Mouse (Mus musculus) testis, adult 2 months (tissue): ENCODE results near the gene Il13. TPM values are rescaled to one million over a fixed set of nuclear protein-coding genes. Genes with fewer than 3 reads are reported as not detected.

Source experiments
- H3K27ac ChIP-seq: fragments of 200-500 bp; 2 replicates; pipeline ENCODE4 v1.5.1; 2012; ENCODE audit warnings: low read depth, low read length; ENCODE audit not compliant: control insufficient read depth, insufficient read depth
- H3K27me3 ChIP-seq: fragments of 200-500 bp; 2 replicates; pipeline ENCODE4 v1.6.1; 2012; ENCODE audit warnings: mild to moderate bottlenecking, low read length, moderate library complexity; ENCODE audit not compliant: control insufficient read depth, insufficient read depth
- H3K36me3 ChIP-seq: fragments of 200-500 bp; 2 replicates; pipeline ENCODE4 v1.6.1; 2012; ENCODE audit warnings: mild to moderate bottlenecking, low read length; ENCODE audit not compliant: control insufficient read depth, insufficient read depth
- H3K4me1 ChIP-seq: fragments of 200-500 bp; 2 replicates; pipeline ENCODE4 v1.6.1; 2012; ENCODE audit warnings: low read length; ENCODE audit not compliant: control insufficient read depth, insufficient read depth
- H3K4me3 ChIP-seq: fragments of 200-500 bp; 2 replicates; pipeline ENCODE4 v1.5.1; 2012; ENCODE audit warnings: low read depth, mild to moderate bottlenecking, low read length, moderate library complexity, mixed read lengths; ENCODE audit not compliant: control insufficient read depth
- CTCF ChIP-seq: fragments of 200-500 bp; IDR thresholded peaks from 2 replicates; pipeline ENCODE4 v1.5.1; 2012; ENCODE audit warnings: low read depth, mild to moderate bottlenecking, inconsistent platforms, low read length, moderate library complexity; ENCODE audit not compliant: control insufficient read depth, insufficient read depth, insufficient replicate concordance
- POLR2A ChIP-seq: fragments of 200-500 bp; IDR thresholded peaks from 2 replicates; pipeline ENCODE4 v1.6.1; 2012; ENCODE audit warnings: low read depth, mild to moderate bottlenecking, inconsistent platforms, low read length, moderate library complexity; ENCODE audit not compliant: control insufficient read depth
- polyA plus RNA-seq: library from polyadenylated mRNA; depleted of rRNA; stranded (reverse); fragments of >200 nt; gene quantifications from 2 replicates; pipeline ENCODE4 v1.2.3, GENCODE M21; 2012

Gene Il13
- polyA plus RNA-seq, 1 experiment = 0.96 TPM

DNA sequence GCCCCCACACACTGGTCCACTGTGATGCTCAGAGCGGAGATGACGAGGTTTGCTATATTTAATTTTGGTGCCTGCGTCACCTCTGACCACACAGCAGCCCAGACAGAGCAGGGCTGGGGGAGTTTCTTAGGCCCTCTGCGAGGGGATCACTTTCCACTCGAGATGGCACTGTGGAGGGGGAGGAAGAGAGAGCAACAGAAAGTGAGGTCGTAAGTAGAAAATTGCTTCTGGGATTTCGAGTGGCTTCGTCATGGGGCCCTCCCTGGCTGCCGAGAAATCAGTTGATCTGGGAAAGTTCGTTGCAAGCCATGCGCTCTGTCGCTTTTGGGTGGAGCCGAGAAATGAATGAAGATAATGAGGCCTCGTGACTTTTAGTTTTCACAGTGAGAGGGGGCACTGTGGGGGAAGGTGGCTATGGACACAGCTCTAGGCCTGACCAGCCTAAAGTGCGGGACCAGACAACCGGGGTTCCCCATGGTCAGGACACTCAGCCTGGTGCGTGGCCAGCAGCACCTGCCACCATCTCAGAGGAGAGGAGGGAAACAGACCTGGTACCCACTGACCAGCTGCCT lies 7.6 kb downstream of the Il13 start:
- H3K27me3 ChIP-seq = no peaks in the 10 kb centered on the region
- no peaks in the 10 kb centered on the region for H3K36me3 ChIP-seq
- H3K27ac ChIP-seq = no peak overlapping the region
- TF ChIP-seq CTCF = no peak
- TF ChIP-seq POLR2A = no peak
- no peak overlapping the region for H3K4me3 ChIP-seq
- H3K4me1 ChIP-seq = no peaks in the 10 kb centered on the region

DNA sequence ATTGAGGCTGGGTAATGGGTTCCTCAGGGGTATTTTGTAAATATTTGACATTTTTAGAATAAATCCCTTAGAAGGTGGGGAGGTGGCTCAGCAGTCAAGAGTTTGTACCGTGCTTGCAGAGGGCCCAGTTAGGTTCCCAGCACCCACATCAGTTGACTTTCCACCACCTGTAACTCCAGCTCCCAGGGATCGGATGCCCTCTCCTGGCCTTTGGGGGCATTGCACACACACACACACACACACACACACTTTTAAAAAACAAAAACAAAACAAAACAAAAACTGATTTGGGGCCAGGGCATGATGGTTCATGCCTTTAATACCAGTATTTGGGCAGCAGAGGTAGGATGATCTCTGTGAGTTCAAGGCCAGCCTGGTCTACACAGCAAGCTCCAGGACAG lies 10.4 kb downstream of the Il13 start:
- TF ChIP-seq POLR2A (no peak), CTCF (peak; percentile 10; the same call in 1 of the 2 replicates)
- H3K4me3 ChIP-seq = no peak overlapping the region
- no peak overlapping the region for H3K27ac ChIP-seq
- no peaks in the 10 kb centered on the region for H3K36me3 ChIP-seq
- H3K27me3 ChIP-seq = no peaks in the 10 kb centered on the region
- no peaks in the 10 kb centered on the region for H3K4me1 ChIP-seq

DNA sequence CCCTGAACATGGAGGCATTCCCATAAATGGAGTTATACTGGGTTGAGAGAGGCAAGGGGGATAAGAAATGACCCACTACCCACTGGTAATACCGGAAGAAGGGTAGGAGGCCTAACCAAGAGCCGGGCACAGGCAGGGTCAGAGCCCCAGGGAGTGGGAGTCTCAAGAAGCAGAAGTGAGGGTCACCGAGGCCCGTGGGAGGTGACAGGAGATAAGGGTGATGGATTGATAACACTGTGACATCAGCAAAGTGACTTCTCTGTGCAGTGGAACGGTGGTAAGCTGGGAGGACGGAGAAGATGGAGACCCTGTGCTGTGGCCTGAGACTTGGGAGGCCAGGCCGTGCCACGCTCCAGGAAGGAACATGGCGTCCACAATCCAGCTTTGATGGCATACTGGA lies 10.9 kb downstream of the Il13 start:
- H3K4me1 ChIP-seq = no peaks in the 10 kb centered on the region
- TF ChIP-seq POLR2A = no peak
- TF ChIP-seq CTCF = no peak
- no peaks in the 10 kb centered on the region for H3K36me3 ChIP-seq
- no peak overlapping the region for H3K27ac ChIP-seq
- no peak overlapping the region for H3K4me3 ChIP-seq
- no peaks in the 10 kb centered on the region for H3K27me3 ChIP-seq

DNA sequence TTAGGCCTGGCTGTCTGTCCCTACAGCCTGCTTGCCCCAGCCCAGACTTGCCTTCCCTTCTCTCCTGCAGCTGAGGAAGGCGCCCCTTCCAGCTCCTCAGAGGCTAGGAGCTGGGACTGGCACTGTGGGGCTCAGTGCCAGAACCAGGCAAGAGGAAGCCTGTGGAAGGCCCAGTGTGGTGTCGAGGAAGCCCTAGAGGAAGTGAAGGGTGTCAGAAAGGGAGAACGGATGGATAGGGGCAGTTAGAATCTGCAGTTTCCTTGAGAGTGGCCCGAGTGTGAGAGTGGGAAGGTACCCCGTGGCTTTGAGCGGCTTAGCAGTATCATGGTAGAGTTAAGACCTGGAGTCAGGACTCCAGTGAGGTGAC lies 12.1 kb downstream of the Il13 start:
- no peaks in the 10 kb centered on the region for H3K36me3 ChIP-seq
- no peak overlapping the region for H3K27ac ChIP-seq
- no peaks in the 10 kb centered on the region for H3K4me1 ChIP-seq
- no peaks in the 10 kb centered on the region for H3K27me3 ChIP-seq
- no peak for TF ChIP-seq POLR2A
- TF ChIP-seq CTCF = no peak
- H3K4me3 ChIP-seq = no peak overlapping the region

DNA sequence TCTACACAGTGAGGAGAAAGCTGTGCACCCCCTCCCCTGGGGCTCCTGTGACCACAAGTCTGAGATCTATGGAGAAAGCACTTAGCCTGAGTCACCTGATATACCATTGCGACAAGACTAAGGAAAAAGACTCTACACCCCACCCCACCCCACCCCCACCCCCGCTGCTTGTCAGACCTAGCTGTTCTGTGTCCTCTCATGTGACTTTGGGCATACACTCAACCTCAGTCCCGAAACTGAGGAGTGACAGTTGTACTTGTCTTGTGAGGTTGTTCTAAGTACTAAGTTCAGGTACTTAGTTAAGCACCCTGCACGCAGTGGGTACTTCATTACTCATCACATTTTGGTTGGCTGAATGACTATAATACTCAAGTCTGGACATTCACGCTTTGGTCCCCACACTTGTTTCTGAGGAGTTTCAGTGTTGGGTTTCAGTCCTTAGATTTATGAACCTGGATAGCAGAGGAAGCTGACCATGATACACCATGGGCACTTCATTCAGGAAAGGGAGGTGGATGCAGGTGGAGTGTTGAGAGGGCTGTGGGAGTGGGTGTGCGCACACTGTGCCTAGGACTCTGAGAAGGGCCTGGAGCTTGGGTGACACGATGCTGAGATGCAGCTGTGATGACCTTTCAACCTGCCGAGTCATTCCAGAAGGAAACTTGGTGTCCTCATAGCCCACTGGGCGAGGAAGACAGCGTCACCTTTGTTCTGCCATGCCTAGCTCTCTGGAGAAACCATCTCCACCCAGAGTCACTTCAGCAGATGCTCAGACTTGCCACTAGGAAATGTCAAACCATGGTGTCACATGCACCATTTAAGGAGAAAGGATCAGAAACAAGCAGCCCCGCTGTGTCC lies 12.7 kb downstream of the Il13 start:
- Histone ChIP-seq H3K27me3 (no peaks in the 10 kb centered on the region), H3K27ac (no peak overlapping the region), H3K4me1 (no peaks in the 10 kb centered on the region), H3K36me3 (no peaks in the 10 kb centered on the region), H3K4me3 (no peak overlapping the region)
- no peak for TF ChIP-seq CTCF
- TF ChIP-seq POLR2A = no peak

DNA sequence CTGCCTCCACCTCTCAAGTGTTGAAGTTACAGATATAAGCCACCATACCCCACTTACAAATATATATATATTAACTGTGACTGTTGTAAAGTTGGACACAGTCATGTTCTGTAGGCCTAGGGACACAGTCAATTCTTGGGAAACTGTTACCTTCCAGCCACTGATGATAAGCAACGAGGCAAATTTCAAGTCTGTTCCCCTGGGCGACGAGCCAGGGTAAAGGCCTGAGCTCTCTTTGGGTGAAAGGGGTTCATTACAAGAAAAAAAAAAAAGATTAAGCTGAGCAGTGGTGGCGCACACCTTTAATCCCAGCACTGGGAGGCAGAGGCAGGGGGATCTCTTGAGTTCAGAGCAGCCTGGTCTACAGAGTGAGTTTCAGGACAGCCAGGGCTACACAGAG lies 14.4 kb downstream of the Il13 start:
- Histone ChIP-seq H3K4me1 (no peaks in the 10 kb centered on the region), H3K27me3 (no peaks in the 10 kb centered on the region), H3K27ac (no peak overlapping the region), H3K4me3 (no peak overlapping the region), H3K36me3 (no peaks in the 10 kb centered on the region)
- TF ChIP-seq POLR2A = no peak
- TF ChIP-seq CTCF = no peak

DNA sequence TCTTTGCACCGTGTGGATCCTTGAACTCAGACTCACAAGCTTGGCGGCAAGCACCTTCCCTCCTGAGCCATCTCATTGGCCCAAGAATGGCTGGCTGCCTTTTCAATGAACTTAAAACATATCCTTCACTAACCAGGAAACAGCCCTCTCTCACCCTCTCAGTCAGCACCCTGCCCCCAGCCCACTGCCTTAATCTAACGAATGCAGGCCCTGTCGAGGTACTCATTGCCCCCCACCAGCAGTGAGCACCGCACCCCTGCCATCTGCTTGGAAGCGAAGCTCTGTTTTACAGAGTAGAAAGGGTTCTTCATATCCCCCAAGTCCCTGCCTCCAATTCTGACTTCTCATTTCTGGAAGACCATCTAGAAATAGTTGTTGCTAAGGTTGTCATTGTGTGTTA lies 15.1 kb downstream of the Il13 start:
- Histone ChIP-seq H3K4me3 (no peak overlapping the region), H3K27me3 (no peaks in the 10 kb centered on the region), H3K4me1 (no peaks in the 10 kb centered on the region), H3K36me3 (no peaks in the 10 kb centered on the region), H3K27ac (no peak overlapping the region)
- TF ChIP-seq POLR2A (no peak), CTCF (no peak)
